Mouse (Mus musculus) T-helper 2 cell (primary cell): Measurements from ENCODE around the gene Vmn2r68.

ENCODE experiments used
- in situ Hi-C: fragments of 300-600 bp; cut with MboI, MseI; formaldehyde crosslinking; loops from one replicate; pipeline ENCODE4 v1.15.1; 2025; ENCODE audit warnings: high pct_unique_total_duplicates

The Vmn2r68 gene

GRCm38 (mm10) chr7:85237683-85238082 is at the start of gene Vmn2r68:
Gene Vmn2r68, minus strand, starts transcription at chr7:85237783.
- in situ Hi-C loops: no loop called here
